Mouse (Mus musculus) small intestine, adult 2 months (tissue): ENCODE results near the gene Klhdc4.

ENCODE experiments used
- CTCF ChIP-seq: fragments of 200-500 bp; IDR thresholded peaks from 2 replicates; pipeline ENCODE4 v1.5.1; 2012; ENCODE audit warnings: low read depth, mild to moderate bottlenecking, control low read depth, inconsistent platforms, low read length, moderate library complexity, mixed read lengths; ENCODE audit not compliant: insufficient replicate concordance, insufficient read length; ENCODE audit errors: extremely low read depth
- POLR2A ChIP-seq: fragments of 200-500 bp; IDR thresholded peaks from 2 replicates; pipeline ENCODE4 v1.6.1; 2012; ENCODE audit warnings: low read depth, mild to moderate bottlenecking, control low read depth, inconsistent platforms, low read length, moderate library complexity

GRCm38 (mm10) chr8:121853586-121853985 lies 24.2 kb upstream of the Klhdc4 start:
- TF ChIP-seq CTCF = no peak
- no peak for TF ChIP-seq POLR2A
